Mouse (Mus musculus) stomach, embryonic 15.5 days (tissue): ENCODE data around the gene Aifm2. TPM values are rescaled to one million over a fixed set of nuclear protein-coding genes. Genes with fewer than 3 reads are reported as not detected.

Experiments used
- ATAC-seq: fragments of 200-750 bp; cut with Nextera tagmentation; 2 replicates; pipeline ENCODE4 v1.8.0; 2017; ENCODE audit warnings: low read depth, moderate number of reproducible peaks, moderate TSS enrichment; ENCODE audit not compliant: insufficient read depth, low FRiP score
- H3K27ac ChIP-seq: fragments of 300-500 bp; sonication (generic); 2 replicates; pipeline ENCODE4 v1.5.1; 2015; ENCODE audit warnings: mild to moderate bottlenecking, inconsistent platforms
- H3K27me3 ChIP-seq: fragments of 300-500 bp; sonication (generic); replicated peaks from 2 replicates; pipeline ENCODE4 v1.6.1; 2015; ENCODE audit warnings: inconsistent platforms
- H3K36me3 ChIP-seq: fragments of 300-500 bp; sonication (generic); 2 replicates; pipeline ENCODE4 v1.6.1; 2015; ENCODE audit warnings: inconsistent platforms
- H3K4me1 ChIP-seq: fragments of 300-500 bp; sonication (generic); 2 replicates; pipeline ENCODE4 v1.6.1; 2015; ENCODE audit warnings: inconsistent platforms
- H3K4me2 ChIP-seq: fragments of 300-500 bp; sonication (generic); 2 replicates; pipeline ENCODE4 v1.6.1; 2015; ENCODE audit warnings: mild to moderate bottlenecking, inconsistent platforms
- H3K4me3 ChIP-seq: fragments of 300-500 bp; sonication (generic); replicated peaks from 2 replicates; pipeline ENCODE4 v1.5.1; 2015; ENCODE audit warnings: inconsistent platforms
- H3K9ac ChIP-seq: fragments of 300-500 bp; sonication (generic); 2 replicates; pipeline ENCODE4 v1.6.1; 2015; ENCODE audit warnings: inconsistent platforms
- H3K9me3 ChIP-seq: fragments of 300-500 bp; sonication (generic); 2 replicates; pipeline ENCODE4 v1.6.1; 2016; ENCODE audit warnings: inconsistent platforms
- WGBS: fragments of 180-500 bp; shearing (Covaris S2); methylation state at CpG from one replicate; pipeline ENCODE4 v1.1.7; 2015; 5-methylcytosine and 5-hydroxymethylcytosine counted together
- polyA plus RNA-seq: library from polyadenylated mRNA; unstranded; fragments of >200 nt; fragmentation: Nextera tagmentation; extraction: Ambion mirVana; gene quantifications from 2 replicates; pipeline ENCODE4 v1.2.1, GENCODE M21; 2015

Gene Aifm2
- polyA plus RNA-seq, 1 experiment from 2014 or later = 14.8 TPM

DNA sequence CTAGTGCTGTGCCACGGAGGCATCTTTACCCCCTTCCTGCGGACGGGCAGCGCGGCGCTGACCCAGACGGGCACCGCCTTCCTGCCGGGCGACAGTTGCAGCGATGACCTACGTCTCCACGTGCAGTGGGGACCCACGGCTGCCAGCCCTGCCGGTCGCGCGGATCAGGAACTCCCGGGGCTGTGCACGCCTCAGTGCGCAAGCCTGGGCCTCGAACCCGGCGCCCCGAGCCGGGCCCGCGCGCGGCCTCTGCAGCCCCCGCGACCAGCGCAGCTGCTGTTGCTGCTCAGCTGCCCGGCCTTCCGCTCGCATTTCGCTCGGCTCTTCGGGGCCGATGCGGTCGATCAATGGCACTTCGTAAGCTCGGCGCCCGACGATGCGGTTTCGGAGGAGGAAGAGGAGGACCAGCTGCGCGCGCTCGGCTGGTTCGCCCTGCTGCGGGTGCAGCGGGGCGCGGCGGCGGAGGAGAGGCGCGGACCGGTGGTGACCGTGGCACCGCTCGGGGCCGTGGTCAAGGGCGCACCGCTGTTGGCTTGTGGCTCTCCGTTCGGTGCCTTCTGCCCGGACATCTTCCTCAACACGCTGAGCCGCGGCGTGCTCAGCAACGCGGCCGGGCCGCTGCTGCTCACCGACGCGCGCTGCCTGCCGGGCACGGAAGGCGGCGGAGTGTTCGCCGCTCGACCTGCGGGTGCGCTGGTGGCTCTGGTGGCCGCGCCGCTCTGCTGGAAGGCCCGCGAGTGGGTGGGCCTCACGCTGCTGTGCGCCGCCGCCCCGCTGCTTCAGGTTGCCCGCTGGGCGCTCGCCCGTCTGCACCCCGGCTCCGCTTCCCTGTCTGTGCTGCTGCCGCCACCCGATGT is 19.1 kb upstream of the Aifm2 start:
- no peaks in the 10 kb centered on the region for H3K27me3 ChIP-seq
- H3K4me3 ChIP-seq = peak overlapping the region; percentile 71
- H3K9ac ChIP-seq = peak overlapping the region; percentile 71
- peaks cover 16% of the 10 kb centered on the region for H3K4me1 ChIP-seq
- ATAC-seq = peak; percentile 19; the same call in 1 of the 2 replicates
- peak overlapping the region; percentile 99 for H3K4me2 ChIP-seq
- WGBS = under 1% methylated on average over 105 of the region's 111 CpGs
- H3K36me3 ChIP-seq = peaks cover 20% of the 10 kb centered on the region
- peak overlapping the region; percentile 13; the same call in 1 of the 2 replicates for H3K27ac ChIP-seq
- no peaks in the 10 kb centered on the region for H3K9me3 ChIP-seq

DNA sequence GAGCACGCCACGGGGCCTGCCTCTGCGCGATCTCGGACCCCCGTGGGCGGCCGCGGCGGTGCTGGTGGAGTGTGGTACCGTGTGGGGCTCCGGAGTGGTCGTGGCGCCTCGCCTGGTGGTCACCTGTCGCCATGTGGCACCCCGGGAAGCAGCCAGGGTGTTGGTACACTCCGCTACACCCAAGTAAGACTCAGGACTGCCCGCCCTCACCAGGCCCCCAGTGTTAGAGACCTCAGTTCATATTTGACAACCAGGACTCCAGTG is 18.6 kb upstream of the Aifm2 start:
- ATAC-seq = no peak
- WGBS = 13% methylated on average over 19 of the region's 19 CpGs
- Histone ChIP-seq H3K27me3 (no peaks in the 10 kb centered on the region), H3K9ac (peak overlapping the region; percentile 71), H3K27ac (no peak overlapping the region), H3K4me2 (peak overlapping the region; percentile 99), H3K36me3 (peaks cover 14% of the 10 kb centered on the region), H3K4me3 (peak overlapping the region; percentile 71), H3K9me3 (no peaks in the 10 kb centered on the region), H3K4me1 (peaks cover 16% of the 10 kb centered on the region)

DNA sequence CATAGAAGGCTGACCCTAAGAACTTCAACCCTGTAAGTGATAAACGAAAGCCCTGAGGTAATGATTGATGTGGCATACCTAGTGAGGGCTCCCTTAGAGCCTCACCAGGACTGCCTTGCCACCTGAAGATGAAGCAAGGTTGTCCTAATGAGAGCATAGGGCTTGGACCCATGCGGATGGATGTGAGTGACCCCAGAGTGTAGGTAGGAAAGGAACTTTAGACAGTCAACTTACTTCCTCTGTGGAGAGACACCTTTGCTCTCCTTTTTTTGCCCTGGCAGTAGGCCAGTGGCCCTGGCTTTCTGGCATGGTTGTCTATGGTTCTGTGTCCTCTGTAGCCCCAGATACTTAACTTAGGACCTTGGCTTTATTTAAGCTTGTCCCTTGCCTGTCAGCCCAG is 18.0 kb upstream of the Aifm2 start:
- H3K27me3 ChIP-seq = no peaks in the 10 kb centered on the region
- H3K36me3 ChIP-seq = peaks cover 11% of the 10 kb centered on the region
- no peak overlapping the region for H3K27ac ChIP-seq
- no peaks in the 10 kb centered on the region for H3K9me3 ChIP-seq
- WGBS = 71% methylated on average over 2 of the region's 2 CpGs
- H3K9ac ChIP-seq = peak overlapping the region; percentile 71
- H3K4me2 ChIP-seq = peak overlapping the region; percentile 99
- peaks cover 16% of the 10 kb centered on the region for H3K4me1 ChIP-seq
- H3K4me3 ChIP-seq = peak overlapping the region; percentile 71
- ATAC-seq = no peak

DNA sequence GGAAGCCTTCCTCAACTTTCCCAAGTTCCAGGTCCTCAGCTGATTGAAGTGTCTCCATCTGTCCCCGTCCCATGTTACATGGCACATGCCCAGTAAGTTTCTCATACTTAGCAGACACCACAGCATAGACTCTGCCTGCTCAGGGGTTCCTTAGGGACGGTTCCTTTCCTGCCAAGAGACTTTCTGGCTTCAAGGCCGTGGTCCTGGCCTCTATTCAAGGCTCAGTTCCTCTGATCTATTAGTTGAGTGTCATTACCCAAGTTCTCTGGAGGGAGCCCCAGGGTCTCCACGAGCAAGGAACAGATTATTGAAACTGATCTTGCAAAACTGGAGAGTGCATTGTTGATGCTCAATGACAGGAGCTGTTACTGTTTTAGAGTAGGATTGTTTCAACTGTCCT is 10.4 kb upstream of the Aifm2 start:
- no peak overlapping the region for H3K4me2 ChIP-seq
- H3K4me3 ChIP-seq = no peak overlapping the region
- no peak overlapping the region for H3K27ac ChIP-seq
- ATAC-seq = no peak
- H3K9me3 ChIP-seq = no peaks in the 10 kb centered on the region
- 78% methylated on average over 4 of the region's 4 CpGs for WGBS
- no peaks in the 10 kb centered on the region for H3K27me3 ChIP-seq
- no peaks in the 10 kb centered on the region for H3K4me1 ChIP-seq
- no peak overlapping the region for H3K9ac ChIP-seq
- H3K36me3 ChIP-seq = peaks cover 19% of the 10 kb centered on the region

DNA sequence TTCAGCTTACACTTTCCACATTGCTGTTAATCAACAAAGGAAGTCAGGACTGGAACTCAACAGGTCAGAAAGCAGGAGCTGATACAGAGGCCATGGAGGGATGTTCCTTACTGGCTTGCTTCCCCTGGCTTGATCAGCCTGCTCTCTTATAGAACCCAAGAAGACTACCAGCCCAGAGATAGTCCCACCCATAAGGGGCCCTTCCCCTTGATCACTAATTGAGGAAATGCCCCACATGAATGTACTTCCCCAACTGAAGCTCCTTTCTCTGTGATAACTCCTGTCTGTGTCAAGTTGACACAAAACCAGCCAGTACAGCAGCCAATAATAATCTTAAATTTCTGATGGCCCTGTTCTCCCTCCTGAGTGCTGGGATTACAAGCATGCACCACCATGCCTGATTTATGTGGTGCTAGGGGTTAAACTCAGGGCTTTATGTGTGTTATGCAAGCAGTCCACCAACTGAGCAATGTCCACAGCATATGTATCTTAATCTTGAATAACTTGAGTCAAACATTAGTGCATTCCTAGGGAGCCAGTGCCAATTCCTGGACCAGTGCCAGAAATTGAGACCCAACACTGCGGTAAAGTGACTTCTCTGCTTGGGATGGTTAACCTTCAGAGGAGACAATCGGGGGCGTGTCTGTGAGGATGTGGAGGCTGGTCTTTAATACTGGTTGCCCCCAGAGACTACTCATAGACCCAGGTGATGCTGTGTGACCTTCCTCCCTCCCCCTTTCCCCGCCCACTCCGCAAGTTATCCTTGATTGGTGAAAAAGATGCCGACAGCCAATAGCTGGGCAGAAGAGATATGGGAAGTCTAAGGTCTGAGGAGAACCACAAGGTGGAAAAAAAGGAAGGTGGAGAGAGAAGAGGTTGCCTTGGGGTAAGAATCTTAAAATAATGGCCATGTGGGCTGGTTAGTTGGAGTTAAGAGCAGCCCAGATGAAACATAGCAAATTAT is 8.4 kb upstream of the Aifm2 start:
- 67% methylated on average over 6 of the region's 6 CpGs for WGBS
- Histone ChIP-seq H3K27ac (no peak overlapping the region), H3K4me1 (no peaks in the 10 kb centered on the region), H3K9me3 (no peaks in the 10 kb centered on the region), H3K27me3 (no peaks in the 10 kb centered on the region), H3K9ac (no peak overlapping the region), H3K4me2 (no peak overlapping the region), H3K36me3 (peaks cover 19% of the 10 kb centered on the region), H3K4me3 (no peak overlapping the region)
- ATAC-seq = no peak

DNA sequence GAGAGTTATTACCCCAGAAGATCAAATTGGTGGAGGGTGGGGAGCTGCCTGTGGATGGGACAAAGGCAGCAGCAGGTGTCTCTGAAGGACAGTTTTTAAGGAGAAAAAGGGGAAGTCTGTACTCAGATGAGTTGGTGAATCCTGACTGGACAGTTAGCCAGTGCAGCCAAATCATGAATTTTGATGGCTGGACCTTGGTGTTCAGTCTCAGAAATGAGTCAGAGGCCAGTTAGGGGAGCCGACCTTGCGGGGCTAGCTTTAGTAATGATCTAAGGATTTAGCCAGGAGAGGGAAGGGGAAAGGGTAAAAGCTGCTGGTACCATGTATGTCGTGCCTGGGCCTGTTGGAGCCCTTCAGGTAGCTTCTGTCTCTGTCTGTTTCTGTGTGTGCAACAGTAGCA is 1.5 kb upstream of the Aifm2 start:
- H3K4me1 ChIP-seq = peaks cover 5% of the 10 kb centered on the region
- no peak overlapping the region for H3K4me2 ChIP-seq
- no peak overlapping the region for H3K4me3 ChIP-seq
- 76% methylated on average over 3 of the region's 3 CpGs for WGBS
- no peaks in the 10 kb centered on the region for H3K36me3 ChIP-seq
- H3K9me3 ChIP-seq = no peaks in the 10 kb centered on the region
- H3K27ac ChIP-seq = no peak overlapping the region
- H3K9ac ChIP-seq = no peak overlapping the region
- H3K27me3 ChIP-seq = no peaks in the 10 kb centered on the region
- no peak for ATAC-seq

DNA sequence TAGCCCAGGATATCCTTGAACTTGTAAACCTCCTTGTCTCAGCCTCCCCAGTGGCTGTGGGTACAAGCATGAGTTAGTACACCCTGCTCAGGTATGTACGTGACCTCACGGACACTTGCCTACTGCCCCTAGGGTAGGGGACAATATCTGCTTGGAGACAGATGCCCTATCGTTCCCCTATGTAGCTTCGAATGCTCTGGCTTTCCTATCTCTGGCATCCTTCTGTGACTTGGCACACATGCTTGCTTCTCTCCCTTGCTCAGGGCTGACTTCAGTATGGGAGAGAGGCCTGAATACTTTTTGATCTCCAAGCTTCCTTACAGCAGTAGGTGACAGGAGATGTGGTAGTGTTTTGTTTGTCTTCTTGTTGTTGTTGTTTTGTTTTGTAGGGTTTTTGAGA is 917 bp upstream of the Aifm2 start:
- Histone ChIP-seq H3K27ac (no peak overlapping the region), H3K9ac (no peak overlapping the region), H3K4me2 (no peak overlapping the region), H3K9me3 (no peaks in the 10 kb centered on the region), H3K4me1 (peaks cover 5% of the 10 kb centered on the region), H3K27me3 (no peaks in the 10 kb centered on the region), H3K4me3 (no peak overlapping the region), H3K36me3 (no peaks in the 10 kb centered on the region)
- WGBS = 91% methylated on average over 4 of the region's 4 CpGs
- no peak for ATAC-seq

DNA sequence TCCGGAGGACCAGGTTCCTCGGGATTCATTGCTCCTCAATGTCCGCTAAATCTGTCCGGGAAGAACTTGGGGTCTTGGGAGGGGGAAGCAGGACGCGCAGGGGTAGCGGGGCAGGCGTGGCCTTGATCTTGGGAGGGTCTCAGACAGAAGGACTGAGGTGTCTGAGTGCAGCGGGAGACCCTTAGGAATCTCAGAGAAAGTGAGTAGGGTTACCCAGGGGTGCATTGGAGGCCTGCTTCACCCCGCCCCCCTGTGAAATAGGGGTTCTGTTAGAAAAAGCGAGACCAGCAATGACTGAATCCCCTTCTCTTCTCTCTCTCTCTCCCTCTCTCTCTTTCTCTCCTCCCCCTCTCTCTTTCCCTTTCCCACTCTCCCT is 387 bp downstream of the Aifm2 start:
- 0% methylated on average over 11 of the region's 11 CpGs for WGBS
- H3K9me3 ChIP-seq = no peaks in the 10 kb centered on the region
- no peaks in the 10 kb centered on the region for H3K27me3 ChIP-seq
- H3K36me3 ChIP-seq = no peaks in the 10 kb centered on the region
- H3K4me1 ChIP-seq = peaks cover 5% of the 10 kb centered on the region
- no peak overlapping the region for H3K27ac ChIP-seq
- no peak overlapping the region for H3K9ac ChIP-seq
- H3K4me3 ChIP-seq = peak overlapping the region; percentile 49
- peak; percentile 28; the same call in 1 of the 2 replicates for ATAC-seq
- H3K4me2 ChIP-seq = peak overlapping the region; percentile 61

DNA sequence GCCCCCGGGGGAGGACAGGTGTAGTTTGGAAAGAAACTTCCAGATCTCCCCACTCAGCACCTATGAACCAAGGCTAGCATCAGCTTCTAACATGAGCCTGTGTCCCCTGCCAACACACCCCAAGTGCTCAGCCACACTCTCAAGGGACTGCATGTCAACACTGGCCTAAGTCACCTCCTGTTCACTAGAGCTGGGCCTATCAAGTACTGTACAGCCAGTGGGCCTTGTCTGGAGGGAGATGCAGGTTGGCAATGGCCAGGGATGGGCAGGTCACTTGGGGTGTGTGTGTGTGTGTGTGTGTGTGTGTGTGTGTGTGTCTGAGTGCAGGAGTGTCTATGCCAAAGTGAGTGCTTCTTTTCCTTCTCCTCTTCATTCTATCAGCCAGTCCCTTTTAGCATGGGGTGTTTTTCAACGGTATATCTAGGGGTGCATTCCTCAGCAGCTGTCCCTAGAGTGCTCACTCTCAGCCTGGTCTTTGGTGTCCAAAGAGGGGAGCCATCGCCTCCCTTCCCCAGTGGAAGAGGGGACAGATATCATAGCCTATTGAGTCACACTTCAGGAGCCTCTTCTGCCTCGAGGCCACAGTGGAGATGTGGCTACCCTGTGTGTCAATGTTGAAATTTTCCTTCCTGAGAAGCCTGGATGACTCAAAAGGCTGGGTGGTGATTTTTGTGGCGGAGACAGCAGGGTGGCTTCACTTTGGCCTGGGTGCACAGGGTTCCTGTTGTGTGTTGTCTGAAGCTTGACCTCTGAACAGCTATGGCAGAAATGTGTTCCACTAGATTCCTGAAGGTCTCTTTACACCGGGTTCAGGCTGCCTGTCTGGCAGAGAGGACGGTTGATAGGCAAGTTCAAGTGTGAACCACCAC is 1.2 kb downstream of the Aifm2 start:
- H3K27ac ChIP-seq = no peak overlapping the region
- H3K9me3 ChIP-seq = no peaks in the 10 kb centered on the region
- H3K27me3 ChIP-seq = no peaks in the 10 kb centered on the region
- peaks cover 5% of the 10 kb centered on the region for H3K4me1 ChIP-seq
- peak overlapping the region; percentile 61 for H3K4me2 ChIP-seq
- H3K4me3 ChIP-seq = peak overlapping the region; percentile 49
- ATAC-seq = no peak
- H3K9ac ChIP-seq = no peak overlapping the region
- no peaks in the 10 kb centered on the region for H3K36me3 ChIP-seq
- 74% methylated on average over 7 of the region's 7 CpGs for WGBS

DNA sequence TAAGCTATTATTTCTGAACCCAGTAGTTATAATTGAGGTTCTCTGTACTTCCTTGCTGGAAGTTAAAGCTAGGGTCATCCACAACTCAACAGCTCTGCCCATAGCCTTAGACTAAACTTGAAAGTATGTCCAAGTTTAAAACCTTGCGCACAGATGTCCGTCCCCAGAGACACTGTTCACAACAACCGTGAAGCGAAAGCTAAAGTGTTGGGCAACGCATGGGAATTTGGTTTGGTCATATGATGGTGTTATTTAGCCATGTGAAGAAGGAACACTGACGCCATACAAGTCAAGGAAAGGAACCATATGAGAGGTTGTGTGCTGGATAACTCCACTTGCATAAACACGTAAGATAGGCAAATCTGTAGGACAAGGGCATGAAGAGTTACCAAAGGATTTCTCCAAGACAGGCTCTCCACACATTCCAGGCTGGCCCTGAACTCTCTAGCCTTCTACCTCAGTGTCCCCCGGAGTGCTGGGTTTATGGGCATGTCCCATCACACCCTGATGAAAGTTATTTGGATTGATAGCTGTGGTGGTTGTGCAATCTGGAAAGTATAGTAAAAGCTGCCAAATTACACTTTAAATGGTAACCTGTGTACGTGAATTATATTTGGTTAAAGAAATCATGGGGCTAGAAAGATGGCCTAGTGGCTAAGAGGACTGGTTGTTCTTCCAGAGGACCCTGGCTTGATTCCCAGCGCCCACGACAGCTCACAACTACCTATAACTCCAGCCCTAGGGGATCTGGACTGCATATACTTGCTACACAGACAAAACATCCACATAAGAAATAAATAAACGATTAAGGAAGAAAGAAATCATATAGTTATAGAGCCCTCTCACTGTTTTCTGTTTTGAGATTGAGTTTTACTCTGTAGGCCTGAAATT is 2.6 kb downstream of the Aifm2 start:
- Histone ChIP-seq H3K27ac (no peak overlapping the region), H3K9ac (no peak overlapping the region), H3K4me3 (no peak overlapping the region), H3K4me1 (peaks cover 5% of the 10 kb centered on the region), H3K36me3 (no peaks in the 10 kb centered on the region), H3K4me2 (no peak overlapping the region), H3K27me3 (no peaks in the 10 kb centered on the region), H3K9me3 (no peaks in the 10 kb centered on the region)
- 85% methylated on average over 12 of the region's 12 CpGs for WGBS
- ATAC-seq = no peak

DNA sequence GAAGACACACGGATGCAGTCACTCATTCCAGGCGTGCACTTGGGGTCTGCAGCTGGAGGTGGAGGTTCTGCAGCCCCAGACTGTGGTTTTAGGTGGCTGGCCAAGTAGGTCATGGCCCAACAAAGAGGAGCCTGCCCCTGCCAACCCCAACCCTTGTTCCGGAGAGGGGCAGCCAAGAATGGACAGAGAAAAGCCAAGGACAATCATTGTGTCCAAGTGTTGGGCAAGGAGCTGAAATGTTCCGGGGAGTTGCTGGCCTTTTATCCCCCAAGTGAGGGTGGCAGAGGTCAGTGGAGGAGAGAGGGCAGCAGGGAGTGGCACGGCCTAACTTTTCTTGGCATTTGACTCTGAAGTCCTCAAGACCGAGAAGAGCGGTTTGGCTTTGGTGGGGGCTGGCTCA is 5.3 kb downstream of the Aifm2 start:
- ATAC-seq = no peak
- WGBS = 86% methylated on average over 7 of the region's 7 CpGs
- Histone ChIP-seq H3K9me3 (no peaks in the 10 kb centered on the region), H3K4me1 (no peaks in the 10 kb centered on the region), H3K4me2 (no peak overlapping the region), H3K9ac (no peak overlapping the region), H3K36me3 (no peaks in the 10 kb centered on the region), H3K27ac (no peak overlapping the region), H3K4me3 (no peak overlapping the region), H3K27me3 (no peaks in the 10 kb centered on the region)
